Mouse (Mus musculus) central nervous system, embryonic 11.5 days (tissue): ENCODE measurements around the gene Ufm1. TPM values are rescaled to one million over a fixed set of nuclear protein-coding genes. Genes with fewer than 3 reads are reported as not detected.

Experiments used
- polyA plus RNA-seq: library from polyadenylated mRNA; depleted of rRNA; stranded (reverse); fragments of >200 nt; gene quantifications from 2 replicates; pipeline ENCODE4 v1.2.3, GENCODE M21; 2012; rRNA removed

Gene Ufm1
- 47.2 and 61.2 TPM in 2 replicates for polyA plus RNA-seq

GRCm38 (mm10) chr3:53863383-53864220 is at the start of gene Ufm1:
TSS of gene Ufm1 (minus strand) at chr3:53863830.

GRCm38 (mm10) chr3:53844786-53845185 is 18.8 kb downstream of the Ufm1 start, which contains the start of gene Gm10985:
TSS of gene Gm10985 (plus strand) at chr3:53845086.

Other genes with a start within 250 kb of the Ufm1 start
- gene Frem2, start 206.5 kb downstream of the Ufm1 start, polyA plus RNA-seq, result 3.3 and 7.7 TPM in 2 replicates
- gene Gm10985, start 18.7 kb downstream of the Ufm1 start, polyA plus RNA-seq, result not detected in 2 replicates